11 mouse cellular contexts compared by ENCODE assay signal in the genomic region with DNA sequence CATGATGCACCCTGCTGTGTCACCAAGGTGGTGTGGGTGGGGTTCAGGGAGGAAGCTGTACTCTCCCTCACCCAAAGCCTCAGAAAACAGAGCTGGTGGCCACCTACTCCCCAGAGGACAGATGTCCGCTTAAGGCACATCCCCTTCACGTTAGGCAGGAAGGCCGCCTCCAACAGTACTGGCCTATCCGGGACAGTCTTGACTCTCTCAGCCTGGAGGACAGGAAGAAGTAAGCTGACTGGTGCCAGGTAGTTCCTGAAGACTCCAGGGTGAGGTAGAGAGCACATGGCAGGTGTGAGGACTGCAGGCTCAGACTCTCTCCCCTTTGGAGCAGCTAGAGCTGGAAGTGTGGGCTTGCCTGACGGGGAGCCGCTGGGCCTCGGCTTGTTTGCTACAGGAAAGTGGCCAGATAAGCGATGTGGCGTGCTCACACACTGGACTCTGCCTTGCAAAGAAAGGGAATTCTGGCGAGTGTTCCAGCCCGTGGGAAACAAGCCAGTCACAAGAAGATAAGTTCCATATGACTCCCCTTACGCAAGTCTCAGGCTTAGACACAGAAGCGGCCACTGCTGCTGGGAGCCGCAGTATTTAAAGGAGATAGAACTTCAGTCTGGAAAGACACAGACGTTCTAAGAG. TPM values are rescaled to one million over a fixed set of nuclear protein-coding genes. Genes with fewer than 3 reads are reported as not detected.
A peak's percentile ranks its signal among the peaks of the same experiment; 100 is the strongest.
DNase-seq lines count a peak whose midpoint lies in the region; ATAC-seq and TF ChIP-seq lines count a peak whose summit lies in the region.
"Had no signal": no experiment of that assay in that cellular context is flagged by ENCODE, and none has a peak within 500 bp of the region (broad histone marks: within the 10 kb centered on the region; RNA-seq: fewer than 3 reads in every experiment).

No protein-coding gene starts in this region.

- no peak overlapping the region for H3K4me3 ChIP-seq in heart, embryonic 14.5 days (ENCODE audit: control insufficient read depth in 1 of 2, insufficient read depth in 1 of 2, low read depth in 1 of 2, low read length in 2 of 2)
- no peak overlapping the region for H3K4me3 ChIP-seq in lung, embryonic 15.5 days
- no peak overlapping the region for H3K4me3 ChIP-seq in left cerebral cortex, adult 2 months
- H3K4me3 ChIP-seq in hindbrain, embryonic 16.5 days (ENCODE audit: low read length), result no peak overlapping the region
- H3K4me3 ChIP-seq: hindbrain, embryonic 15.5 days; limb, embryonic 12.5 days had no signal

- H3K4me2 ChIP-seq in heart, embryonic 14.5 days (ENCODE audit: low read length), result peak overlapping the region; percentile 51
- H3K4me2 ChIP-seq in lung, embryonic 15.5 days, result no peak overlapping the region
- no peak overlapping the region for H3K4me2 ChIP-seq in hindbrain, embryonic 16.5 days (ENCODE audit: low read length)
- H3K4me2 ChIP-seq: hindbrain, embryonic 15.5 days; limb, embryonic 12.5 days had no signal

- no peak for TF ChIP-seq CTCF in left cerebral cortex, adult 2 months (IDR thresholded peaks at IDR 0.05)

- no peaks in the 10 kb centered on the region for H3K36me3 ChIP-seq in heart, embryonic 14.5 days (ENCODE audit: control insufficient read depth, insufficient read depth, low read length)
- no peaks in the 10 kb centered on the region for H3K36me3 ChIP-seq in lung, embryonic 15.5 days
- no peaks in the 10 kb centered on the region for H3K36me3 ChIP-seq in hindbrain, embryonic 16.5 days (ENCODE audit: control insufficient read depth, insufficient read depth, low read length)
- H3K36me3 ChIP-seq: hindbrain, embryonic 15.5 days; limb, embryonic 12.5 days had no signal

- peak; percentile 25 for DNase-seq in right cerebral cortex, postnatal 14 days
- no peak for DNase-seq in right cerebral cortex, adult 18-20 months
- peak; percentile 74 for DNase-seq in urinary bladder, postnatal 4 days (ENCODE audit: low spot score in 2 of 2)
- DNase-seq in cerebellum, postnatal 4 days (ENCODE audit: low spot score in 2 of 2), result no peak
- no peak for DNase-seq in left cerebral cortex, adult 2 months (ENCODE audit: extremely low spot score in 1 of 2, low spot score in 2 of 2)
- DNase-seq: cerebellum, postnatal 36 days had no signal

- peak overlapping the region; percentile 51 to 81 for H3K27ac ChIP-seq in heart, embryonic 14.5 days (replicated peaks in 1 of 2; ENCODE audit: control insufficient read depth in 1 of 2, insufficient read depth in 1 of 2, low read depth in 2 of 2, low read length in 2 of 2)
- H3K27ac ChIP-seq in lung, embryonic 15.5 days, result peak overlapping the region; percentile 67
- no peak overlapping the region for H3K27ac ChIP-seq in left cerebral cortex, adult 2 months
- no peak overlapping the region for H3K27ac ChIP-seq in hindbrain, embryonic 16.5 days (ENCODE audit: low read depth, low read length)
- H3K27ac ChIP-seq: hindbrain, embryonic 15.5 days; limb, embryonic 12.5 days had no signal

- 17% methylated on average over 15 of the region's 15 CpGs for WGBS in heart, embryonic 14.5 days
- WGBS in lung, embryonic 15.5 days, result 25% methylated on average over 15 of the region's 15 CpGs
- 63% methylated on average over 15 of the region's 15 CpGs for WGBS in hindbrain, embryonic 16.5 days

- ATAC-seq in heart, embryonic 14.5 days (ENCODE audit: insufficient number of reproducible peaks, insufficient read depth, low FRiP score, low read depth), result peak; percentile 60
- ATAC-seq in lung, embryonic 15.5 days (ENCODE audit: borderline replicate concordance, extremely low read depth, low FRiP score, low TSS enrichment), result peak; percentile 70; the same call in 1 of the 2 replicates
- ATAC-seq in hindbrain, embryonic 16.5 days, result no peak

- H3K9ac ChIP-seq in heart, embryonic 14.5 days (ENCODE audit: low read length), result peak overlapping the region; percentile 30; the same call in 1 of the 2 replicates
- H3K9ac ChIP-seq in lung, embryonic 15.5 days, result no peak overlapping the region
- no peak overlapping the region for H3K9ac ChIP-seq in hindbrain, embryonic 16.5 days (ENCODE audit: low read depth, low read length)
- H3K9ac ChIP-seq: hindbrain, embryonic 15.5 days; limb, embryonic 12.5 days had no signal

- intact Hi-C loops in left cerebral cortex, adult 2 months (cut with DNase I), result no loop called here

- H3K9me3 ChIP-seq in heart, embryonic 14.5 days (ENCODE audit: control insufficient read depth, low read length), result no peaks in the 10 kb centered on the region
- H3K9me3 ChIP-seq in lung, embryonic 15.5 days, result no peaks in the 10 kb centered on the region
- H3K9me3 ChIP-seq in hindbrain, embryonic 16.5 days (ENCODE audit: control insufficient read depth, low read length), result no peaks in the 10 kb centered on the region
- H3K9me3 ChIP-seq: hindbrain, embryonic 15.5 days; limb, embryonic 12.5 days had no signal

- peaks cover 18 to 19% of the 10 kb centered on the region in 2 experiments for H3K4me1 ChIP-seq in heart, embryonic 14.5 days (ENCODE audit: control insufficient read depth in 2 of 2, insufficient read depth in 2 of 2, low read length in 2 of 2)
- H3K4me1 ChIP-seq in lung, embryonic 15.5 days, result peaks cover 27% of the 10 kb centered on the region
- no peaks in the 10 kb centered on the region for H3K4me1 ChIP-seq in hindbrain, embryonic 16.5 days (ENCODE audit: control insufficient read depth, insufficient read depth, low read depth, low read length)

- H3K27me3 ChIP-seq in heart, embryonic 14.5 days (ENCODE audit: control insufficient read depth, insufficient read depth, low read length), result no peaks in the 10 kb centered on the region
- H3K27me3 ChIP-seq in lung, embryonic 15.5 days, result peaks cover 5% of the 10 kb centered on the region; the same call in 1 of the 2 replicates
- H3K27me3 ChIP-seq in hindbrain, embryonic 16.5 days (replicated peaks; ENCODE audit: control insufficient read depth, insufficient read depth, low read length), result no peaks in the 10 kb centered on the region
- H3K27me3 ChIP-seq: hindbrain, embryonic 15.5 days; limb, embryonic 12.5 days had no signal

RNA-seq across cellular contexts. Expression of gene Rhou, which starts 48.3 kb away (rescaled TPM):
- 10.0 and 11.4 TPM in 2 replicates for polyA plus RNA-seq in heart, embryonic 14.5 days (2014; fragmentation: Nextera tagmentation; extraction: Ambion mirVana)
- 7.9 and 9.3 TPM in 2 replicates for polyA plus RNA-seq in lung, embryonic 15.5 days (2015; fragmentation: Nextera tagmentation; extraction: Ambion mirVana)
- total RNA-seq in left cerebral cortex, adult 2 months (2021), result 10 to 100 TPM; 45.9 to 46.2 TPM
- polyA plus RNA-seq in hindbrain, embryonic 16.5 days (2015; fragmentation: Nextera tagmentation; extraction: Ambion mirVana), result 11.6 and 12.3 TPM in 2 replicates

Comparison
In these comparisons a context has a peak if more than half of its experiments do, and no peak if none do; other contexts are left out.
1. DNase-seq: peak in right cerebral cortex, postnatal 14 days (single experiment) and urinary bladder, postnatal 4 days (2 of 2); none in right cerebral cortex, adult 18-20 months (single experiment), cerebellum, postnatal 4 days (0 of 2) and left cerebral cortex, adult 2 months (0 of 2).
2. H3K27ac ChIP-seq: peak in heart, embryonic 14.5 days (2 of 2) and lung, embryonic 15.5 days (single experiment); none in left cerebral cortex, adult 2 months (single experiment) and hindbrain, embryonic 16.5 days (single experiment).